Mouse (Mus musculus) fat pad, adult 2 months (tissue): ENCODE measurements at regions not wholly inside any gene's neighbourhood (a gene's known extent, or its start where the extent isn't known, plus 50 kb on each side); places are given as distances from the start of the nearest gene placed in this dataset.

Experiments
- DNase-seq: peaks from one replicate; pipeline ENCODE4 v3.0.0-alpha.2; 2011; ENCODE audit warnings: low read depth, low spot score; ENCODE audit errors: extremely low read depth

DNA sequence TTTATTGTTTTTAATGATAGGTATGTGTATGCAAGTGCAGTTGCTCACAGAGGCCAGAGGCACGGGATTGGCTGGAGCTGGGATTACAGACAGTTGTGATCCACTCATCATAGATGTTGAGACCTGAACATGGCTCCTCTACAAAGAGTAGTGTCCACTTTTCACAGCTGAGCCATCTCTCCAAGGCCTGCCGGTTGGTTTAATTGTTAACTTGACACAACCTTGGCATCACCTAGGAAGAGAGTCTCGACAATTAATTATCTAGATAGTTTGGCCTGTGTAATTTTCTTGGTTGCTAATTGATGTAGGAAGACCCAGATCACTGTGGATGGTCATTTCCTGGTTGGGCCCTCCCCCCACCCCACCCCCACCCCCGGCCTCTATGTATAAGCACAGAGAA, 111.1 kb upstream of the Kit start:
- no peak for DNase-seq

DNA sequence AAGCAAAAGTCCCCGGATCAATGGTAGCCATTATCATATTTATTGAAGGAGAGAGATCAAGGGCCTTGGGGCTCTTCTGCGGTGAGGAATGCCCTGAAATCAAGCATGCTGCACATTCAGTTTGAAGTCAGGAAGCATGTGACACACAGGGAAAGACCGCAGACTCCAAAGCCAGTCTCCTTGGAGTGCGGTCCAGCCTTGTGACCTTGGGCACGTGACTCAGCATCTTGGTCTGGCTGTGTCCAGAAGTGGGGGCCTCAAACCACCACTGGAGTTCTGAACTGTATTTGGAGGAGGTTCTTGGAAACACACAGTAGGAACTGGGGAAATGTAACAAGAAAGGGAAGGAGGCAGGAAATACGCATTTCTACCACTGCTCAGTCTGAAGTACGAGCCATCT, 109.0 kb upstream of the Kit start:
- DNase-seq = no peak

GRCm38 (mm10) chr5:75466941-75467340, 107.8 kb upstream of the Kit start:
- DNase-seq = no peak

DNA sequence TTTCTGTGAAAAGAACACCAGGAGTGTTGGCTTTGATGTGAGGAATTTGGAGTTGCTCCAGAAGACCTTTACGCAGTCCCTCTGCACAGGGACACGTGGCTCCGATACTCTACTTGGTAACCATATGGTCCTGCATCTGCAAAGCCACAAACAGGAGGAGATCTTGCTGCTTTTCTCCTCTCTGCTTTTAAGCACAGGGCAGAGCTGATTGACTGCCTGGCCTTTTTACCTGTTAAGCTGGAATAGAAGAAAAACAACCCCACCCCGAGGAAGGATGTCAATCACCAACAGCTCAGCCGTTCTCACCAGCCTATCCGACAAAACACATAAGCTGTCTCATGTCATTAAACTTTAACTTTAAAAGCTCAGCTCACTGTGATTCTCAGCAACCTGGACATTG, 106.8 kb upstream of the Kit start:
- no peak for DNase-seq

GRCm38 (mm10) chr5:75471010-75471409, 103.7 kb upstream of the Kit start:
- no peak for DNase-seq

- DNase-seq = no peak
Observed at GRCm38 (mm10) chr5:75472484-75472883, 102.2 kb upstream of the Kit start.

- no peak for DNase-seq
Observed at GRCm38 (mm10) chr5:75475414-75475813, 99.3 kb upstream of the Kit start.

GRCm38 (mm10) chr5:75478499-75478898, 96.2 kb upstream of the Kit start:
- DNase-seq = no peak

- DNase-seq = no peak
Observed at GRCm38 (mm10) chr5:75479149-75479548, 95.6 kb upstream of the Kit start.

- DNase-seq = no peak
Observed at GRCm38 (mm10) chr5:75481595-75481994, 93.1 kb upstream of the Kit start.

GRCm38 (mm10) chr5:75484330-75484729, 90.4 kb upstream of the Kit start:
- DNase-seq = no peak

GRCm38 (mm10) chr5:75490806-75491205, 83.9 kb upstream of the Kit start:
- no peak for DNase-seq

- DNase-seq = peak; percentile 30
Observed at GRCm38 (mm10) chr5:75494143-75494542, 80.6 kb upstream of the Kit start.

DNA sequence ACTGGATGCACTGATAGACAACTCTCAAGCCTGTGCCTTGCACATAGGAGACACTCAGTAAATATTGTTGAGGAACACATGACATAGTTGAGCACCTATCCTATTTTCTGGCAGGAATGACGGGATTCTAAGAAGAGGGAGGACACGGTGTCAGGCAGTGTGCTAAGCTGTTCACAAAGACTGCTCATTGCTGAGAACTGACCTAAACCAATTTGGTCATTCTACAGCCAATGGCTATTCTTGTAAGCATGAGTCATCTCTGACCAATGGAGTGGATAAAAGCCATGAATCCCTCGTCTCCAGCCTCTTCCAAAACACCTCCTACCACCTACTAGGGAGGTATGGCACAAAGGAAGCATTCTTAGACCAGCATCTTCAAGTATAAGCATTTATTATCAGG, 75.7 kb upstream of the Kit start:
- no peak for DNase-seq

- DNase-seq = no peak
Observed at GRCm38 (mm10) chr5:75499695-75500094, 75.0 kb upstream of the Kit start.

DNA sequence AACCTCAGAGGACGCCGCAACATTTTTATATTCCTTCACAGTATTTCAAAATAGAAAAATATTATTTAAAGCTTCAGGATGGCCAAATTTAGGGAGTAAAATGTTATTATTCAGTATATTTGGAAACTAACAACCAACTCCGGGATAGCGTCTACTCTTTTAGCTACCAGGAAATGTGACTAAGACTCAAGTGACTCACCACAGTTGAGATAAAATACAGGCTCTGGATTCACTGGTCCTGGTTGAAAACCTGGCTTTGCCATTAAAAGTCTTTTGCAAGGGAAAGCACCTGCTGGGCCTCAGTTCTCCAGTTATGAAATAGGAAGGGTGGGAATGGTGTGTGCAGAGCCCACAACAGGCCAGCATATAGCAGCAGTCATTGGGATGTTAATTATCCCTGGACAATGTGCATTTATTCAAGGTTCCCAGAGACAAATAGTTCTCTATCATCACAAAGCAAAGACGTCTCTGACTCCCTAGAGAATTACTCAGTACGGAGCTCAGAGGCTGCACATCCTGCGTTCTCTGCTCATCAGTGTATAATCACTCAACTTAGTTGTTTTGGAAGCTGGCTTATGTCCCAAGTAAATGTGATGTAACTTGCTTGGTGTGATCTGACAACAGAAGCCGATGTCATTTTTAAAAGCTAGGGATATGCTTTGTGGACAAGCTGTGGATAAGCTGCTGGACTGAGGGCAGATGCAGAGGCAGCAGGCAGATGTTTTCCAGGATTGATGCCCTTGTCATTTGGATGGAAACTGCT, 73.9 kb upstream of the Kit start:
- no peak for DNase-seq

GRCm38 (mm10) chr5:75503673-75504072, 71.0 kb upstream of the Kit start:
- DNase-seq = no peak

DNA sequence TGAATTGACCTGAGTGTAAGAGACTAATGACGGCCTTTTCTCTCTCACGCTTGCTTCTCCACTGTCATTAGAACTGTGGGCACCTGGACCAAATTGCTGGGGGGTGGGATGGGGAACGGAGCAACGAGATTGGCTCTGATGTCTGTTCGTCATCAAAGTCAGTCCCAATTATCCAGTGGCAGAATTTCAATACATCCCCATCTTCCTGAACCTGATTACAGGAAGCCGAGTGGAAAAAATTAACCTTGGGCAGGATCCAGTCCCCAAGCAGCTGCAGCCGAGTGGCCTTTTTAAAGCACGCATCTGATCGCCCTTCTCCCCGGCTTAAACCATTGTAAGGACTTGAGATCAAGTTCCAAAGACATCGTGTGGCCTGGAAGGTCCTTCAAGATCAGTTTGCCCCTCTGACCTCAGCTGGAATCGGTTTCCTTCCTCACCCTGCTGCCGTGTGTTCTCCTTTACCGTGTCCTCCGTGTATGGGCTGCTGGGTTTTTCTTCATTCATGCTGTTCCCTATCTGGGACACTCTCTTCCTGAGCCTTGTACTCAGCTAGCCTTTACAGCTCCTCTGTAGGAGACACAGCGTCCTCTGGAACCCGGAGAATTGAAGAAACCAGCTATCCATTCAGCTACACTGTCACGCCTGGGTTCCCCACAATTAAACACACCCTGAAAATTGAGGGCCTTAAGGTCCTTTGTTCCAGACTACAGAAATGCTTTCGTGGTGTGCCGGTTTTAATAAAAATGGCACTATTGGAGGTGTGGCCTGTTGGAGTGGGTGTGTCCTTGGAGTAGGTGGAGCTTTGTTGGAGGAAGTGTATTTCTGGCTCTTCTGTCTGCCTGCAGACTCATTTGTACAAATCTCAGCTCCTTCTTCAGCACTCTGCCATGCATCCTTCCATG, 61.9 kb upstream of the Kit start:
- no peak for DNase-seq

DNA sequence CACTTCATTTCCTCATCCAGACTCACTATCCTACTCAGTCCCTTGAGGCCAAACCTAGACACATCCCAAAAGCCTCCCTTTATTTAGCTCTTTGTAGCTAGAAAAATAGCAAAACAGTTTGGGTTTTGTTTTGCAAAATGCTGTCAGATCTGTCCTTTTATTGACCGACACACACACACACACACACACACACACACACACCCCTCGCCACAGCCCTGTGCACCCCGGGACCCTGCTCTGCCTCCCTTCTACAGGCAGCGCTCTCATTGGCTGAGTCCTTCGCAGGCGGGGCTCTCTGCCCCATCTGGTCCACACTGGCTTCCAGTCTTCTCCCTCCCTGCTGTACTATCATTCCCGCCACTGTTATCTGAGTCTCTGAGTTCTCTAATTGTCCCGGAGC, 56.5 kb upstream of the Kit start:
- no peak for DNase-seq

GRCm38 (mm10) chr5:75523041-75523678, 51.6 kb upstream of the Kit start:
- no peak for DNase-seq
